Mouse (Mus musculus): ENCODE measurements at regions not wholly inside any gene's neighbourhood (a gene's known extent, or its start where the extent isn't known, plus 50 kb on each side); places are given as distances from the start of the nearest gene placed in this dataset.

- no peak for ATAC-seq (replicated peaks; ENCODE audit: poor library complexity)
Measured at GRCm38 (mm10) chr15:93713428-93713827, 117.7 kb upstream of the Prickle1 start.

GRCm38 (mm10) chr15:93712594-93712993 lies 116.9 kb upstream of the Prickle1 start:
- no peak for ATAC-seq (replicated peaks; ENCODE audit: poor library complexity)

- ATAC-seq (replicated peaks; ENCODE audit: poor library complexity): no peak
Measured at GRCm38 (mm10) chr15:93711150-93711784, 115.6 kb upstream of the Prickle1 start.

GRCm38 (mm10) chr15:93710493-93711149 lies 114.9 kb upstream of the Prickle1 start:
- ATAC-seq (replicated peaks; ENCODE audit: poor library complexity): no peak

GRCm38 (mm10) chr15:93706366-93706930 lies 110.8 kb upstream of the Prickle1 start:
- no peak for ATAC-seq (replicated peaks; ENCODE audit: poor library complexity)

- ATAC-seq (replicated peaks; ENCODE audit: poor library complexity): no peak
Measured at GRCm38 (mm10) chr15:93705651-93706050, 110.0 kb upstream of the Prickle1 start.

GRCm38 (mm10) chr15:93705109-93705508 lies 109.4 kb upstream of the Prickle1 start:
- ATAC-seq (replicated peaks; ENCODE audit: poor library complexity): no peak

GRCm38 (mm10) chr15:93701017-93701416 lies 105.3 kb upstream of the Prickle1 start:
- ATAC-seq (replicated peaks; ENCODE audit: poor library complexity): no peak

GRCm38 (mm10) chr15:93699971-93700370 lies 104.3 kb upstream of the Prickle1 start:
- no peak for ATAC-seq (replicated peaks; ENCODE audit: poor library complexity)

GRCm38 (mm10) chr15:93698182-93698822 lies 102.6 kb upstream of the Prickle1 start:
- ATAC-seq (replicated peaks; ENCODE audit: poor library complexity): no peak

GRCm38 (mm10) chr15:93690717-93691116 lies 95.0 kb upstream of the Prickle1 start:
- no peak for ATAC-seq (replicated peaks; ENCODE audit: poor library complexity)

- ATAC-seq (replicated peaks; ENCODE audit: poor library complexity): no peak
Measured at GRCm38 (mm10) chr15:93690011-93690410, 94.3 kb upstream of the Prickle1 start.

- no peak for ATAC-seq (replicated peaks; ENCODE audit: poor library complexity)
Measured at GRCm38 (mm10) chr15:93686385-93686784, 90.7 kb upstream of the Prickle1 start.

GRCm38 (mm10) chr15:93681602-93682001 lies 85.9 kb upstream of the Prickle1 start:
- ATAC-seq (replicated peaks; ENCODE audit: poor library complexity): no peak

- ATAC-seq (replicated peaks; ENCODE audit: poor library complexity): no peak
Measured at GRCm38 (mm10) chr15:93675624-93676023, 79.9 kb upstream of the Prickle1 start.

GRCm38 (mm10) chr15:93673976-93674375 lies 78.3 kb upstream of the Prickle1 start:
- no peak for ATAC-seq (replicated peaks; ENCODE audit: poor library complexity)

- no peak for ATAC-seq (replicated peaks; ENCODE audit: poor library complexity)
Measured at GRCm38 (mm10) chr15:93663876-93664275, 68.2 kb upstream of the Prickle1 start.

- ATAC-seq (replicated peaks; ENCODE audit: poor library complexity): no peak
Measured at GRCm38 (mm10) chr15:93662601-93663000, 66.9 kb upstream of the Prickle1 start.

- no peak for ATAC-seq (replicated peaks; ENCODE audit: poor library complexity)
Measured at GRCm38 (mm10) chr15:93661801-93662200, 66.1 kb upstream of the Prickle1 start.

- ATAC-seq (replicated peaks; ENCODE audit: poor library complexity): no peak
Measured at GRCm38 (mm10) chr15:93660952-93661648, 65.4 kb upstream of the Prickle1 start.

- no peak for ATAC-seq (replicated peaks; ENCODE audit: poor library complexity)
Measured at GRCm38 (mm10) chr15:93657171-93657570, 61.5 kb upstream of the Prickle1 start.
